In genomic region chrX:166707029-166707428, GRCm38 (mm10) we compare ENCODE assay signal across 26 mouse cellular contexts.
DNase-seq lines count a peak whose midpoint lies in the region; ATAC-seq and TF ChIP-seq lines count a peak whose summit lies in the region.
"Had no signal": no experiment of that assay in that cellular context is flagged by ENCODE, and none has a peak within 500 bp of the region (broad histone marks: within the 10 kb centered on the region; RNA-seq: fewer than 3 reads in every experiment).

No protein-coding gene starts in this region.

- peak; percentile 95 for ATAC-seq in intestine, postnatal 0 days
- ATAC-seq: forebrain, postnatal 0 days had no signal

- no peaks in the 10 kb centered on the region for H3K4me1 ChIP-seq in intestine, postnatal 0 days (replicated peaks; ENCODE audit: control insufficient read depth, insufficient read depth, low read length)
- H3K4me1 ChIP-seq: embryonic facial prominence, embryonic 15.5 days; forebrain, embryonic 12.5 days; limb, embryonic 10.5 days; limb, embryonic 15.5 days; lung, embryonic 15.5 days; midbrain, embryonic 12.5 days; neural tube, embryonic 12.5 days had no signal

- no peak for TF ChIP-seq CTCF in intestine, postnatal 0 days (IDR thresholded peaks at IDR 0.05; ENCODE audit: low read depth)

- peak; percentile 7 for DNase-seq in adrenal gland, adult 2 months
- no peak for DNase-seq in adrenal gland, adult 18-20 months (ENCODE audit: low spot score in 2 of 2)
- DNase-seq in kidney, adult 9 months: peak; percentile 49
- no peak for DNase-seq in kidney, adult 18-20 months
- DNase-seq in kidney, postnatal 36 days: peak; percentile 9 to 24
- no peak for DNase-seq in layer of hippocampus, adult 8-10 months (ENCODE audit: low spot score in 2 of 2)
- DNase-seq in layer of hippocampus, adult 18-20 months (ENCODE audit: low spot score in 2 of 2): no peak
- DNase-seq: adrenal gland, postnatal 25 days; cerebellum, adult 11-12 months; cerebellum, adult 9-11 months; forebrain, postnatal 0 days; heart, postnatal 10 days had no signal

- no peak overlapping the region for H3K9ac ChIP-seq in intestine, postnatal 0 days (ENCODE audit: low read depth, low read length)
- H3K9ac ChIP-seq: embryonic facial prominence, embryonic 15.5 days; forebrain, embryonic 12.5 days; forebrain, postnatal 0 days; heart, embryonic 13.5 days; hindbrain, embryonic 14.5 days; limb, embryonic 15.5 days; liver, embryonic 14.5 days; lung, embryonic 15.5 days; midbrain, embryonic 12.5 days; neural tube, embryonic 12.5 days had no signal

- 21% methylated on average over 1 of the region's 1 CpGs for WGBS in intestine, postnatal 0 days

- H3K9me3 ChIP-seq in intestine, postnatal 0 days (ENCODE audit: control insufficient read depth): no peaks in the 10 kb centered on the region
- H3K9me3 ChIP-seq: embryonic facial prominence, embryonic 15.5 days; forebrain, embryonic 12.5 days; heart, embryonic 13.5 days; limb, embryonic 10.5 days; limb, embryonic 15.5 days; lung, embryonic 15.5 days; midbrain, embryonic 12.5 days; neural tube, embryonic 12.5 days had no signal

- H3K4me3 ChIP-seq in intestine, postnatal 0 days (ENCODE audit: low read depth, low read length): no peak overlapping the region
- H3K4me3 ChIP-seq: embryonic facial prominence, embryonic 15.5 days; forebrain, embryonic 12.5 days; heart, embryonic 13.5 days; layer of hippocampus, adult 2 months; limb, embryonic 10.5 days; limb, embryonic 15.5 days; lung, embryonic 15.5 days; midbrain, embryonic 12.5 days; myocyte; neural tube, embryonic 12.5 days had no signal

- peak overlapping the region; percentile 46; the same call in 1 of the 2 replicates for H3K27ac ChIP-seq in intestine, postnatal 0 days (ENCODE audit: low read depth, low read length)
- H3K27ac ChIP-seq: embryonic facial prominence, embryonic 15.5 days; forebrain, embryonic 12.5 days; heart, embryonic 13.5 days; hindbrain, embryonic 14.5 days; layer of hippocampus, adult 2 months; limb, embryonic 10.5 days; limb, embryonic 15.5 days; liver, embryonic 14.5 days; lung, embryonic 15.5 days; midbrain, embryonic 12.5 days; neural tube, embryonic 12.5 days had no signal

- no peak overlapping the region for H3K4me2 ChIP-seq in intestine, postnatal 0 days (replicated peaks; ENCODE audit: low read depth)
- H3K4me2 ChIP-seq: embryonic facial prominence, embryonic 15.5 days; forebrain, embryonic 12.5 days; heart, embryonic 13.5 days; hindbrain, embryonic 14.5 days; limb, embryonic 15.5 days; lung, embryonic 15.5 days; midbrain, embryonic 12.5 days; neural tube, embryonic 12.5 days had no signal

- no peaks in the 10 kb centered on the region for H3K27me3 ChIP-seq in intestine, postnatal 0 days (replicated peaks; ENCODE audit: control insufficient read depth, insufficient read depth, low read length)
- H3K27me3 ChIP-seq: CH12.LX; embryonic facial prominence, embryonic 15.5 days; heart, embryonic 13.5 days; limb, embryonic 15.5 days; lung, embryonic 15.5 days; neural tube, embryonic 12.5 days had no signal

- no peaks in the 10 kb centered on the region for H3K36me3 ChIP-seq in intestine, postnatal 0 days (ENCODE audit: control insufficient read depth, insufficient read depth)
- H3K36me3 ChIP-seq: embryonic facial prominence, embryonic 15.5 days; forebrain, embryonic 12.5 days; heart, embryonic 13.5 days; limb, embryonic 10.5 days; limb, embryonic 15.5 days; lung, embryonic 15.5 days; midbrain, embryonic 12.5 days; neural tube, embryonic 12.5 days had no signal

Comparison
In these comparisons a context has a peak if more than half of its experiments do, and no peak if none do; other contexts are left out.
1. DNase-seq: peak in adrenal gland, adult 2 months (single experiment), kidney, adult 9 months (single experiment) and kidney, postnatal 36 days (2 of 2); none in adrenal gland, adult 18-20 months (0 of 2), kidney, adult 18-20 months (single experiment), layer of hippocampus, adult 8-10 months (0 of 2) and layer of hippocampus, adult 18-20 months (0 of 2).